Mouse (Mus musculus): ENCODE results near the gene Gm19684. TPM values are rescaled to one million over a fixed set of nuclear protein-coding genes. Genes with fewer than 3 reads are reported as not detected.

Gene Gm19684
- 0.08 TPM in 1 of 2 replicates, not detected in the other for polyA plus RNA-seq (2012; rRNA removed)

GRCm38 (mm10) chr17:36121352-36122020, at the start of gene Gm19684:
Gene Gm19684 (plus strand): TSS chr17:36121678.

GRCm38 (mm10) chr17:36128968-36129817, 7.7 kb downstream of the Gm19684 start, which contains the start of gene Gm7030:
Gene Gm7030 (minus strand): TSS chr17:36129425.

GRCm38 (mm10) chr17:36168039-36168652, 46.7 kb downstream of the Gm19684 start, which contains the start of gene Gm8909:
Gene Gm8909 (minus strand): TSS chr17:36168537.

Other genes with a start within 250 kb of the Gm19684 start
- gene Dhx16, start 241.9 kb upstream of the Gm19684 start, polyA plus RNA-seq (2012; rRNA removed), result 52.0 and 61.3 TPM in 2 replicates
- 90.4 and 106 TPM in 2 replicates for gene 2310061I04Rik, start 224.2 kb upstream of the Gm19684 start, polyA plus RNA-seq (2012; rRNA removed)
- gene Atat1, start 211.6 kb upstream of the Gm19684 start, polyA plus RNA-seq (2012; rRNA removed), result 43.4 and 55.2 TPM in 2 replicates
- 60.4 and 63.6 TPM in 2 replicates for gene Mrps18b, start 205.3 kb upstream of the Gm19684 start, polyA plus RNA-seq (2012; rRNA removed)
- gene Ppp1r10, start 205.2 kb upstream of the Gm19684 start, polyA plus RNA-seq (2012; rRNA removed), result 37.3 and 41.4 TPM in 2 replicates
- 77.5 and 78.6 TPM in 2 replicates for gene Abcf1, start 151.9 kb upstream of the Gm19684 start, polyA plus RNA-seq (2012; rRNA removed)
- gene Gnl1, start 141.8 kb upstream of the Gm19684 start, polyA plus RNA-seq (2012; rRNA removed), result 25.3 and 28.3 TPM in 2 replicates
- gene Prr3, start 141.4 kb upstream of the Gm19684 start, polyA plus RNA-seq (2012; rRNA removed), result 7.6 and 8.0 TPM in 2 replicates
- 0.68 and 0.84 TPM in 2 replicates for gene H2-T24, start 101.1 kb upstream of the Gm19684 start, polyA plus RNA-seq (2012; rRNA removed)
- gene H2-T23, start 88.8 kb upstream of the Gm19684 start, polyA plus RNA-seq (2012; rRNA removed), result 331 and 384 TPM in 2 replicates
- gene H2-T22, start 78.9 kb upstream of the Gm19684 start, polyA plus RNA-seq (2012; rRNA removed), result 43.7 and 46.6 TPM in 2 replicates
- 0.10 TPM in 1 of 2 replicates, not detected in the other for gene Gm6034, start 78.7 kb upstream of the Gm19684 start, polyA plus RNA-seq (2012; rRNA removed)
- gene Gm11127, start 63.3 kb upstream of the Gm19684 start, polyA plus RNA-seq (2012; rRNA removed), result 0.09 and 0.37 TPM in 2 replicates
- 0.81 and 1.1 TPM in 2 replicates for gene Gm7030, start 7.7 kb downstream of the Gm19684 start, polyA plus RNA-seq (2012; rRNA removed)
- gene Gm8909, start 46.9 kb downstream of the Gm19684 start, polyA plus RNA-seq (2012; rRNA removed), result 6.6 and 15.8 TPM in 2 replicates
- 11.7 and 19.7 TPM in 2 replicates for gene H2-T3, start 68.6 kb downstream of the Gm19684 start, polyA plus RNA-seq (2012; rRNA removed)
- gene Rpp21, start 136.4 kb downstream of the Gm19684 start, polyA plus RNA-seq (2012; rRNA removed), result 114 and 130 TPM in 2 replicates
- 11.1 and 13.4 TPM in 2 replicates for gene Trim39, start 150.6 kb downstream of the Gm19684 start, polyA plus RNA-seq (2012; rRNA removed)
- not detected in 2 replicates for gene H2-M10.2, start 164.8 kb downstream of the Gm19684 start, polyA plus RNA-seq (2012; rRNA removed)
- gene H2-M10.1, start 204.5 kb downstream of the Gm19684 start, polyA plus RNA-seq (2012; rRNA removed), result not detected in 2 replicates
- not detected in 2 replicates for gene H2-M10.3, start 246.7 kb downstream of the Gm19684 start, polyA plus RNA-seq (2012; rRNA removed)

Data from colon, adult 2 months (tissue).